Mouse (Mus musculus): ENCODE results near the gene Aox3. TPM values are rescaled to one million over a fixed set of nuclear protein-coding genes. Genes with fewer than 3 reads are reported as not detected.

The Aox3 gene
- polyA plus RNA-seq (2012; rRNA removed) (0.53 and 0.55 TPM in 2 replicates), polyA plus RNA-seq (2014; fragmentation: Nextera tagmentation; extraction: Ambion mirVana) (0.12 and 0.44 TPM in 2 replicates)

DNA sequence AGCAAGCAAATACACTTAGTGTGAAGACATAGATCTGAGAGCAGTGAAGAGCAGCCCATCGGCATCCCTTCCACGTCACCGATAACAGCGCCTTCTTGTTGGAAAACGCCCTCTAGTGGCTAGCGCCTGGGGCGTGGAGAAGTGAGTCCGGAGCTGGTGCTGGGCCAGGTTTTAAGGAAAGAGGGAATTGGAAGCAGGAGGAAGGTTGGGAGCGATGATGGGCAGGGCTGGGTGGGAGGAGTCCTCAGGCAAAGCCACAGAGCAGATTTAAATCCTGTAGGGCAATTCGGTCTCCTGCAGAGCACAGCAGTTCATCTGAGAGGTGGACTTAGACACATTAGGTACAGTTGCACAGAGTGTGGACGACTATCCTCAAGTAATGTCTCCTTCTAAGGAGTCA lies at the start of gene Aox3:
Aox3 (plus strand) TSS at position 251 of the 400 bp plus-strand sequence.
- TF ChIP-seq POLR2A (IDR thresholded peaks at IDR 0.05; ENCODE audit: borderline replicate concordance, extremely low read depth, insufficient read depth, insufficient read length) = no peak
- Histone ChIP-seq H3K4me2 (replicated peaks; ENCODE audit: low read depth, low read length, severe bottlenecking) (peak within 1 kb of the TSS; percentile 22; the same call in 1 of the 2 replicates), H3K4me3 (replicated peaks; ENCODE audit: low read length) (no peak within 1 kb of the TSS), H3K27me3 (ENCODE audit: control insufficient read depth, insufficient read depth, low read length) (no peaks in the 10 kb centered on the region), H3K9me3 (ENCODE audit: control insufficient read depth, low read length) (no peaks in the 10 kb centered on the region), H3K4me1 (ENCODE audit: control insufficient read depth, insufficient read depth, low read length) (no peaks in the 10 kb centered on the region), H3K9ac (ENCODE audit: low read depth, low read length, severe bottlenecking) (no peak within 1 kb of the TSS), H3K36me3 (ENCODE audit: control insufficient read depth, insufficient read depth, low read length) (no peaks in the 10 kb centered on the region), H3K27ac (replicated peaks; ENCODE audit: low read depth, low read length) (no peak within 1 kb of the TSS)
- WGBS = 21% methylated on average over 11 of the region's 11 CpGs
- peak; percentile 70 for DNase-seq (ENCODE audit: low spot score)
- peak; percentile 71; the same call in 1 of the 2 replicates for ATAC-seq (ENCODE audit: low FRiP score, low read depth)

DNA sequence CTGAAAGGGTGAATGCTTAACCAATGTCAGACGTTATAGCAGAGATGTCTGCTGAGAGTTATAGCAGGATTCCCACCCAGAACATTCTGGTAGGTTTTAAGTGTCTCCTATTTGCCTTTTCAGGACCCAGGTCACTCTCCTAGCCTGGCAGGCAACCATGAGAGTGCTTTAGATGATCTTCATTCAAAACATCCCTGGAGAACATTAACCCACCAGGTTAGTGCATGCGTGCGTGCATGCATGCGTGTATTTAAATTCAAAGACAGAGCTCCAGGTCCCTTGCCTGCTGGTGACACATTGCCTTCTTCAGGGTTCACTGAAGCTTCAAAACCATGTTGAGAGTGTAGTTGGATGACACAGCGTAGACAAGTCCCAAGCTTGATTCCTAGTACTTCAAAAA lies 47.8 kb upstream of the Aox3 start:
- 87% methylated on average over 5 of the region's 5 CpGs for WGBS
- Histone ChIP-seq H3K36me3 (ENCODE audit: control insufficient read depth, insufficient read depth, low read length) (no peaks in the 10 kb centered on the region), H3K9me3 (ENCODE audit: control insufficient read depth, low read length) (no peaks in the 10 kb centered on the region), H3K9ac (ENCODE audit: low read depth, low read length, severe bottlenecking) (no peak overlapping the region), H3K4me3 (replicated peaks; ENCODE audit: low read length) (no peak overlapping the region), H3K4me2 (replicated peaks; ENCODE audit: low read depth, low read length, severe bottlenecking) (no peak overlapping the region), H3K4me1 (ENCODE audit: control insufficient read depth, insufficient read depth, low read length) (no peaks in the 10 kb centered on the region), H3K27ac (replicated peaks; ENCODE audit: low read depth, low read length) (no peak overlapping the region), H3K27me3 (ENCODE audit: control insufficient read depth, insufficient read depth, low read length) (no peaks in the 10 kb centered on the region)
- no peak for TF ChIP-seq POLR2A (IDR thresholded peaks at IDR 0.05; ENCODE audit: borderline replicate concordance, extremely low read depth, insufficient read depth, insufficient read length)
- DNase-seq (ENCODE audit: low spot score) (no peak), ATAC-seq (ENCODE audit: low FRiP score, low read depth) (no peak)

DNA sequence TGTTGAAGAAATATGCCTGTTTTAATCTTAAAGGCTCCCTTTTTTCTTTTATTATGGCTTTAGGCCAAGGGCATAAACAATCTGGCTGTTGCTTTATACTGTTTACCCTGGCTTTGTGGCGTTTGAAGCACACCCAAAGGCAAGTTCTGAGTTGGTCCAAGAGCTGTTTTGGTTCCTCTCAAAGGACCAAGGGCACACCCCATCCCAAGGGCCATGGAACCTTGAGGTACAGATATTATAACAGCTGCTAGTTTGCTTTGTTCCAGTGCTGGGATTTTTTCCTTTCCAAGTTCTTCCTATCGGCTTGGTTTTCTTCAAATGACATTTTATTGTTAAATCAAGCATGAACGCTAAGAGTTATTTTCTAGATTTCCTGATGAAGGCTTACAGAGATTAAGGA lies 47.3 kb upstream of the Aox3 start:
- Histone ChIP-seq H3K4me1 (ENCODE audit: control insufficient read depth, insufficient read depth, low read length) (no peaks in the 10 kb centered on the region), H3K9ac (ENCODE audit: low read depth, low read length, severe bottlenecking) (no peak overlapping the region), H3K4me2 (replicated peaks; ENCODE audit: low read depth, low read length, severe bottlenecking) (no peak overlapping the region), H3K36me3 (ENCODE audit: control insufficient read depth, insufficient read depth, low read length) (no peaks in the 10 kb centered on the region), H3K9me3 (ENCODE audit: control insufficient read depth, low read length) (no peaks in the 10 kb centered on the region), H3K27me3 (ENCODE audit: control insufficient read depth, insufficient read depth, low read length) (no peaks in the 10 kb centered on the region), H3K4me3 (replicated peaks; ENCODE audit: low read length) (no peak overlapping the region), H3K27ac (replicated peaks; ENCODE audit: low read depth, low read length) (no peak overlapping the region)
- DNase-seq (ENCODE audit: low spot score) = no peak
- ATAC-seq (ENCODE audit: low FRiP score, low read depth) = no peak
- 56% methylated on average over 3 of the region's 3 CpGs for WGBS
- no peak for TF ChIP-seq POLR2A (IDR thresholded peaks at IDR 0.05; ENCODE audit: borderline replicate concordance, extremely low read depth, insufficient read depth, insufficient read length)

DNA sequence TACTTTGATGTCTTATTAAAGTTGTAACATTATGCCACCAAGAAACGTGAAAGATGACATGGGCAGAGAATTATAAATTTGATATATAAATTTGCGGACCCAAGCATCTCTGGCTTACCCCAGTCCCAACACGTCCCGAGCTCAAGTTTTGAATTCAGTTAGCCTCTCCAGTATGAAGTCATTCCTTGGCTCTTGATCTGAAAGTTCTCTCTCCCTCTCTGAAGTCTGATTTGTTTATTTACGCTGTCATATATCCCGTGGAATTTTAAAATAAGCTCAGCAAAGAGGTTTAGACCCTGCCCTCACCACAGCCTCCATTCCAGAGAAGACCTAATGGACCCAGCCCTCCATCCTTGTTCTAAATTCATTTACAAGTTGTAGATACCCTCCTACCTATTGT lies 43.7 kb upstream of the Aox3 start:
- no peaks in the 10 kb centered on the region for H3K36me3 ChIP-seq (ENCODE audit: control insufficient read depth, insufficient read depth, low read length)
- DNase-seq (ENCODE audit: low spot score) = no peak
- no peak overlapping the region for H3K4me3 ChIP-seq (replicated peaks; ENCODE audit: low read length)
- H3K4me2 ChIP-seq (replicated peaks; ENCODE audit: low read depth, low read length, severe bottlenecking) = no peak overlapping the region
- no peak for TF ChIP-seq POLR2A (IDR thresholded peaks at IDR 0.05; ENCODE audit: borderline replicate concordance, extremely low read depth, insufficient read depth, insufficient read length)
- 84% methylated on average over 6 of the region's 6 CpGs for WGBS
- H3K27me3 ChIP-seq (ENCODE audit: control insufficient read depth, insufficient read depth, low read length) = no peaks in the 10 kb centered on the region
- H3K9me3 ChIP-seq (ENCODE audit: control insufficient read depth, low read length) = no peaks in the 10 kb centered on the region
- H3K4me1 ChIP-seq (ENCODE audit: control insufficient read depth, insufficient read depth, low read length) = no peaks in the 10 kb centered on the region
- ATAC-seq (ENCODE audit: low FRiP score, low read depth) = no peak
- H3K27ac ChIP-seq (replicated peaks; ENCODE audit: low read depth, low read length) = no peak overlapping the region
- H3K9ac ChIP-seq (ENCODE audit: low read depth, low read length, severe bottlenecking) = no peak overlapping the region

DNA sequence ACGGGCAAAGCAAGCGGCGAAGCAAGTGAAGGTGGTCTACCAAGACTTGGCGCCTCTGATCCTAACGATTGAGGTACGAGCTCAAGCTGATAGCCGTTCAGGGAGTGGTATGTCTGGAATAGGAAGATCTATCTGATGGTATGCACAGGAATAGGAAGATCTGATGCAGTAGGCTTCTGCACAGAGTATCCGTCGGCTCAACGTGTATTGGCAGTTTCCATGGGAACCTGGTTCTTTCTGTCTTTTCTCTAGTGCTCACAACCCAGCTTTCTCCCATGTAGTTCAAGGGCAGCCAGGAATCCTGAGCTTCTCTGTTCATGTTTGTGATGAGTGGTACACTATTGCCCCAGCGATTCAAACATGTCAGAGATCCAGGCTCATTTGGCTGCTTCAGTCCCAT lies 42.8 kb upstream of the Aox3 start:
- no peak for TF ChIP-seq POLR2A (IDR thresholded peaks at IDR 0.05; ENCODE audit: borderline replicate concordance, extremely low read depth, insufficient read depth, insufficient read length)
- Histone ChIP-seq H3K27me3 (ENCODE audit: control insufficient read depth, insufficient read depth, low read length) (no peaks in the 10 kb centered on the region), H3K4me1 (ENCODE audit: control insufficient read depth, insufficient read depth, low read length) (no peaks in the 10 kb centered on the region), H3K4me2 (replicated peaks; ENCODE audit: low read depth, low read length, severe bottlenecking) (no peak overlapping the region), H3K27ac (replicated peaks; ENCODE audit: low read depth, low read length) (no peak overlapping the region), H3K36me3 (ENCODE audit: control insufficient read depth, insufficient read depth, low read length) (no peaks in the 10 kb centered on the region), H3K9ac (ENCODE audit: low read depth, low read length, severe bottlenecking) (no peak overlapping the region), H3K9me3 (ENCODE audit: control insufficient read depth, low read length) (no peaks in the 10 kb centered on the region), H3K4me3 (replicated peaks; ENCODE audit: low read length) (no peak overlapping the region)
- no peak for ATAC-seq (ENCODE audit: low FRiP score, low read depth)
- DNase-seq (ENCODE audit: low spot score) = no peak
- 92% methylated on average over 11 of the region's 11 CpGs for WGBS

DNA sequence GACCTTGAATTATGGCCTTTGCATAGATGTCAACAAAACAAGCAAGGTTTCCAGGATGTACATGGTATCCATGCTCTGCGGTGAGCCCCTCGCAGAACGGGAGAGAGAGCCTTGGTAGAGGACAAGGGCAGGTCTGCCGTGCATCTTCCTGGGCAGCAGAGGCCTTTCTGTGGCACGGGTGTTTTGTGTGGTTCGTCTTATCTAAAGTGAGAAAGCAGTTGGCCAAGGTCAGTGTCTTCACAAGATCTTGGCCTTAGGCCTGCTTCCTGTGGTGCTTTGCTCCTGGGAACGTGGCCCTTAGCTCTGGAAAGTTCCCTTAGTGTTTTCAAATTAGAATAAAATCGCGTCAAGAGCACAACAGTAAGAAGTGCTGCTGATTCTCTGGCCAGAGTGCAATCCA lies 41.9 kb upstream of the Aox3 start:
- 89% methylated on average over 9 of the region's 9 CpGs for WGBS

More for the DNA sequence above, 41.9 kb upstream of the Aox3 start:
- Histone ChIP-seq H3K36me3 (ENCODE audit: control insufficient read depth, insufficient read depth, low read length) (no peaks in the 10 kb centered on the region), H3K4me1 (ENCODE audit: control insufficient read depth, insufficient read depth, low read length) (no peaks in the 10 kb centered on the region), H3K4me3 (replicated peaks; ENCODE audit: low read length) (no peak overlapping the region), H3K4me2 (replicated peaks; ENCODE audit: low read depth, low read length, severe bottlenecking) (no peak overlapping the region), H3K27ac (replicated peaks; ENCODE audit: low read depth, low read length) (no peak overlapping the region), H3K9ac (ENCODE audit: low read depth, low read length, severe bottlenecking) (no peak overlapping the region), H3K9me3 (ENCODE audit: control insufficient read depth, low read length) (no peaks in the 10 kb centered on the region), H3K27me3 (ENCODE audit: control insufficient read depth, insufficient read depth, low read length) (no peaks in the 10 kb centered on the region)
- ATAC-seq (ENCODE audit: low FRiP score, low read depth) (no peak), DNase-seq (ENCODE audit: low spot score) (no peak)
- no peak for TF ChIP-seq POLR2A (IDR thresholded peaks at IDR 0.05; ENCODE audit: borderline replicate concordance, extremely low read depth, insufficient read depth, insufficient read length)

Data from limb, embryonic 14.5 days (tissue).